Mouse (Mus musculus): ENCODE measurements at regions not wholly inside any gene's neighbourhood (a gene's known extent, or its start where the extent isn't known, plus 50 kb on each side); places are given as distances from the start of the nearest gene placed in this dataset.

GRCm38 (mm10) chr11:112480360-112480759 is 301.7 kb upstream of the Sox9 start:
- no peak for DNase-seq

- DNase-seq: no peak
These were observed 280.2 kb upstream of the Sox9 start for GRCm38 (mm10) chr11:112501781-112502180.

- no peak for DNase-seq
These were observed 262.9 kb upstream of the Sox9 start for GRCm38 (mm10) chr11:112519076-112519475.

GRCm38 (mm10) chr11:112524983-112525382 is 257.0 kb upstream of the Sox9 start:
- no peak for DNase-seq

GRCm38 (mm10) chr11:112542573-112542972 is 239.5 kb upstream of the Sox9 start:
- no peak for DNase-seq

- no peak for DNase-seq
These were observed 238.6 kb upstream of the Sox9 start for GRCm38 (mm10) chr11:112543473-112543872.

GRCm38 (mm10) chr11:112545231-112546010 is 236.6 kb upstream of the Sox9 start:
- DNase-seq: no peak

- DNase-seq: no peak
These were observed 235.9 kb upstream of the Sox9 start for GRCm38 (mm10) chr11:112546162-112546561.

- no peak for DNase-seq
These were observed 229.2 kb upstream of the Sox9 start for GRCm38 (mm10) chr11:112552838-112553237.

GRCm38 (mm10) chr11:112563027-112563426 is 219.0 kb upstream of the Sox9 start:
- no peak for DNase-seq

- no peak for DNase-seq
These were observed 217.3 kb upstream of the Sox9 start for GRCm38 (mm10) chr11:112564706-112565215.

- no peak for DNase-seq
These were observed 216.0 kb upstream of the Sox9 start for GRCm38 (mm10) chr11:112566071-112566470.

GRCm38 (mm10) chr11:112587386-112587785 is 194.6 kb upstream of the Sox9 start:
- no peak for DNase-seq

- DNase-seq: no peak
These were observed 193.9 kb upstream of the Sox9 start for GRCm38 (mm10) chr11:112588088-112588487.

GRCm38 (mm10) chr11:112590214-112590613 is 191.8 kb upstream of the Sox9 start:
- no peak for DNase-seq

- DNase-seq: no peak
These were observed 189.5 kb upstream of the Sox9 start for GRCm38 (mm10) chr11:112592411-112593020.

GRCm38 (mm10) chr11:112593821-112594220 is 188.2 kb upstream of the Sox9 start:
- DNase-seq: no peak

GRCm38 (mm10) chr11:112607359-112607758 is 174.7 kb upstream of the Sox9 start:
- DNase-seq: no peak

GRCm38 (mm10) chr11:112609277-112609676 is 172.7 kb upstream of the Sox9 start:
- no peak for DNase-seq

- DNase-seq: no peak
These were observed 171.0 kb upstream of the Sox9 start for GRCm38 (mm10) chr11:112611073-112611472.

- DNase-seq: no peak
These were observed 166.4 kb upstream of the Sox9 start for GRCm38 (mm10) chr11:112615629-112616028.

GRCm38 (mm10) chr11:112616942-112617341 is 165.1 kb upstream of the Sox9 start:
- DNase-seq: no peak

GRCm38 (mm10) chr11:112620916-112621315 is 161.1 kb upstream of the Sox9 start:
- DNase-seq: no peak

- no peak for DNase-seq
These were observed 160.5 kb upstream of the Sox9 start for GRCm38 (mm10) chr11:112621385-112622120.
